Mouse (Mus musculus) hindbrain, embryonic 15.5 days (tissue): ENCODE results near the gene Ccdc194. TPM values are rescaled to one million over a fixed set of nuclear protein-coding genes. Genes with fewer than 3 reads are reported as not detected.
"Not testable (repeated sequence)": the region's sequence is repeated elsewhere in the genome, so short reads cannot be mapped to it uniquely, and the experiment has no call there.

Experiments used
- ATAC-seq: fragments of 200-750 bp; cut with Nextera tagmentation; 2 replicates; pipeline ENCODE4 v1.8.0; 2017; ENCODE audit warnings: low read depth, moderate number of reproducible peaks, moderate TSS enrichment; ENCODE audit not compliant: low FRiP score
- H3K27ac ChIP-seq: fragments of 300-500 bp; sonication (generic); replicated peaks from 2 replicates; pipeline ENCODE4 v1.5.1; 2015; ENCODE audit warnings: mild to moderate bottlenecking, inconsistent platforms
- H3K27me3 ChIP-seq: fragments of 300-500 bp; sonication (generic); 2 replicates; pipeline ENCODE4 v1.6.1; 2015; ENCODE audit warnings: control low read depth, inconsistent platforms
- H3K36me3 ChIP-seq: fragments of 300-500 bp; sonication (generic); 2 replicates; pipeline ENCODE4 v1.6.1; 2015; ENCODE audit warnings: control low read depth, inconsistent platforms
- H3K4me1 ChIP-seq: fragments of 300-500 bp; sonication (generic); replicated peaks from 2 replicates; pipeline ENCODE4 v1.6.1; 2015; ENCODE audit warnings: control low read depth, inconsistent platforms
- H3K4me2 ChIP-seq: fragments of 300-500 bp; sonication (generic); 2 replicates; pipeline ENCODE4 v1.6.1; 2015; ENCODE audit warnings: moderate library complexity, mild to moderate bottlenecking, inconsistent platforms
- H3K4me3 ChIP-seq: fragments of 300-500 bp; sonication (generic); 2 replicates; pipeline ENCODE4 v1.5.1; 2015; ENCODE audit warnings: mild to moderate bottlenecking, inconsistent platforms
- H3K9ac ChIP-seq: fragments of 300-500 bp; sonication (generic); 2 replicates; pipeline ENCODE4 v1.6.1; 2015; ENCODE audit warnings: inconsistent platforms
- H3K9me3 ChIP-seq: fragments of 300-500 bp; sonication (generic); 2 replicates; pipeline ENCODE4 v1.6.1; 2016; ENCODE audit warnings: control low read depth, inconsistent platforms
- WGBS: fragments of 180-500 bp; shearing (Covaris S2); methylation state at CpG from one replicate; pipeline ENCODE4 v1.1.7; 2015; 5-methylcytosine and 5-hydroxymethylcytosine counted together
- polyA plus RNA-seq: library from polyadenylated mRNA; unstranded; fragments of >200 nt; fragmentation: Nextera tagmentation; extraction: Ambion mirVana; gene quantifications from 2 replicates; pipeline ENCODE4 v1.2.1, GENCODE M21; 2015

Gene Ccdc194
- polyA plus RNA-seq, 1 experiment from 2014 or later: 0.41 TPM

DNA sequence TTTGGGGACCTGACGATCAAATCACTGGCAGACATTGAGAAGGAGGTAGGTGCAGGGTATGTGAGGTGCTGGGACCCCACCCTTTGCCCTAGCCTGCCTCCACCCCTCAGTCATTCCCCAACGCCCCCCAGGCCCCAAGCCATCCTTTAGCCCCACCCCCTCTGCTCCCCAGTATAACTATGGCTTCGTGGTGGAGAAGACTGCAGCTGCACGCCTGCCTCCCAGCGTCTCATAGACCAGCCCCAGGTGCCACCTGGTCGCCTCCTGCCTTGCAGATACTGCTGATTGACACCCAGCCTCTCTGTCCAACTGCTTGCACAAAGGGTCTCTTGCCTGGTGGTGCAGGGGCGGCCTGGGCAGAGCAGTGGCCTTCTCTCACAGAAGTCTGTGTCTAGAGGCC lies 22.1 kb upstream of the Ccdc194 start:
- Histone ChIP-seq H3K27ac (no peak overlapping the region), H3K9me3 (no peaks in the 10 kb centered on the region), H3K4me3 (no peak overlapping the region), H3K9ac (no peak overlapping the region), H3K4me1 (peaks cover 10% of the 10 kb centered on the region), H3K27me3 (no peaks in the 10 kb centered on the region), H3K4me2 (no peak overlapping the region), H3K36me3 (peaks cover 18% of the 10 kb centered on the region)
- no peak for ATAC-seq
- WGBS: 89% methylated on average over 7 of the region's 7 CpGs

DNA sequence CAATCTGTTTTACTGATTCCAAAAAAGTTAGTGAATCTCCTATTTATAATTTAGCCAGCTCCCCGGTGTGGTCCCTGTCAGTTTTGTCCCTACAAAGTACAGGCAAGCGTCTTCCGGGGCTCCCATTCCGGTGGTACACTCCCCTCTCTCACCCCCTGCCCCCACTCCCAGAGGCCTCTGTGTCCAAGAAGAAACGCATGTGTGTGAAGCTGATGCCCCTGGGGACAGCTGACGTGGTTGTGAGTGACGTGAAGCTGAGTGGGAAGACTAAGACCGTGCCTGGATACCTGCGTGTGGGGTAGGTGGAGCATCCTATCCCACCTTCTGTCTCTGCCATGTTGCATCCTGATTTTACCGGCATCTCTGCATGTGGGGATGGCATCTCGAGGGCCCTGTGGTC lies 19.5 kb upstream of the Ccdc194 start:
- H3K9ac ChIP-seq: no peak overlapping the region
- H3K27ac ChIP-seq: no peak overlapping the region
- no peaks in the 10 kb centered on the region for H3K9me3 ChIP-seq
- no peak overlapping the region for H3K4me2 ChIP-seq
- no peaks in the 10 kb centered on the region for H3K27me3 ChIP-seq
- 92% methylated on average over 11 of the region's 11 CpGs for WGBS
- peaks cover 10% of the 10 kb centered on the region for H3K4me1 ChIP-seq
- H3K36me3 ChIP-seq: peaks cover 18% of the 10 kb centered on the region
- H3K4me3 ChIP-seq: no peak overlapping the region
- ATAC-seq: no peak

DNA sequence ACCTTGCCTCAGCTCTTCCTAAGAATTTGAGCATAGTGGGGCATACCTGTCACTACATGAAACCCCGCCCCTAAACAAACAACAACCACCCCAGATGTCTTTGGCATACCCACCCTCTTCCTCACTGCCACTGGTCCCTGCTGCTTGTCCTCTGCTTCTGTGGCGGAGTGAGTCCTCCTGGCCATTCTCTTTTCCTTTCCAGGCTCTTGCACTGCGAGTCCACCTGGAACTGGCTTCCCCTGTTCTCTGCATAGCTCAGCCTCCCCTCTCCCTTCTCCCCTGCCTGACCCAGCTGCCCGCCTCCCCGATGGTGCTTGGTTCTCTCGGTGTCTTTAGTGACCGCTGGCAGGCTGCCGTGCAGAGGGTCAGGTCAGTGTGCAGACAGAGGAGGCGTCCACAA lies 18.2 kb upstream of the Ccdc194 start:
- Histone ChIP-seq H3K4me2 (peak overlapping the region; percentile 55), H3K36me3 (peaks cover 18% of the 10 kb centered on the region), H3K27me3 (no peaks in the 10 kb centered on the region), H3K4me1 (peaks cover 10% of the 10 kb centered on the region), H3K27ac (no peak overlapping the region), H3K9me3 (no peaks in the 10 kb centered on the region), H3K4me3 (peak overlapping the region; percentile 75), H3K9ac (peak overlapping the region; percentile 70; the same call in 1 of the 2 replicates)
- no peak for ATAC-seq
- WGBS: 86% methylated on average over 9 of the region's 9 CpGs

DNA sequence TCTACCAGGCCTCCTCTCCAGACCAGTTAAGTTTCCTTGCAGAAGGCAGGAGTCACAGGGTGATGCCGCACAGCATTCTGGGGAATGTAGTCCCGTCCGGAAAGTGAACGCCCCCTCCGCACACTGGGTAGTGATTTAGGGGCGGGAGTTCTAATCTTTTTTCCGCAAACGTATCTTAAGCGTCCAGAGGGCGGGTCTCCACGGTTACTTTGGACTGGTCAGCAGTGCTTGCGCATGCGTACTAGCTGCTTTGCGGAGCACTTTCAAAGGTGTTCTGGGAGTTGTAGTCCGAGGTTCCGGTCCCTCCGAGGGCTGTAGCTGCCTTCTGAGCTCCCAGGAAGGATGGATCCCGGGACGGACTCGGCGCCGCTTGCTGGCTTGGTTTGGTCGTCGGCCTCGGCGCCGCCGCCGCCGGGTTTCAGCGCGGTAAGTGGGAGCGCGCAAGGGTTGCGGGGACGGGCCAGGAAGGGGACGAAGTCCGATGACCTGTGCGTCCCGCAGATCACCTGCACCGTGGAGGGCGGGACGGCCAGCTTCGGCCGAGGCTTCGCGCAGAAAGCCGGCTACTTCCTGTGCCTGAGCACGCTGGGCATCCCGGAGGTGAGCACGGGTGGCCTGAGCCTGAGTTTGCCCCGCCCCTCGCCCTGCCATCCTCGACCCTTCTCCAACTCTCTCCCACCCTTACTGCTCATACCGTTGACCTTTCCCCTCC lies 17.3 kb upstream of the Ccdc194 start, which contains the start of gene Mvb12a:
Mvb12a (plus strand) TSS at position 291 of the 712 bp plus-strand sequence.
- peak; percentile 97 for ATAC-seq
- H3K27ac ChIP-seq: peak within 1 kb of the TSS; percentile 69
- peak within 1 kb of the TSS; percentile 70 for H3K9ac ChIP-seq
- peaks cover 14% of the 10 kb centered on the region for H3K36me3 ChIP-seq
- under 1% methylated on average over 55 of the region's 55 CpGs for WGBS
- H3K4me3 ChIP-seq: peak within 1 kb of the TSS; percentile 75
- H3K27me3 ChIP-seq: peaks cover 3% of the 10 kb centered on the region; the same call in 1 of the 2 replicates
- no peaks in the 10 kb centered on the region for H3K9me3 ChIP-seq
- H3K4me2 ChIP-seq: peak within 1 kb of the TSS; percentile 55
- H3K4me1 ChIP-seq: peaks cover 10% of the 10 kb centered on the region

DNA sequence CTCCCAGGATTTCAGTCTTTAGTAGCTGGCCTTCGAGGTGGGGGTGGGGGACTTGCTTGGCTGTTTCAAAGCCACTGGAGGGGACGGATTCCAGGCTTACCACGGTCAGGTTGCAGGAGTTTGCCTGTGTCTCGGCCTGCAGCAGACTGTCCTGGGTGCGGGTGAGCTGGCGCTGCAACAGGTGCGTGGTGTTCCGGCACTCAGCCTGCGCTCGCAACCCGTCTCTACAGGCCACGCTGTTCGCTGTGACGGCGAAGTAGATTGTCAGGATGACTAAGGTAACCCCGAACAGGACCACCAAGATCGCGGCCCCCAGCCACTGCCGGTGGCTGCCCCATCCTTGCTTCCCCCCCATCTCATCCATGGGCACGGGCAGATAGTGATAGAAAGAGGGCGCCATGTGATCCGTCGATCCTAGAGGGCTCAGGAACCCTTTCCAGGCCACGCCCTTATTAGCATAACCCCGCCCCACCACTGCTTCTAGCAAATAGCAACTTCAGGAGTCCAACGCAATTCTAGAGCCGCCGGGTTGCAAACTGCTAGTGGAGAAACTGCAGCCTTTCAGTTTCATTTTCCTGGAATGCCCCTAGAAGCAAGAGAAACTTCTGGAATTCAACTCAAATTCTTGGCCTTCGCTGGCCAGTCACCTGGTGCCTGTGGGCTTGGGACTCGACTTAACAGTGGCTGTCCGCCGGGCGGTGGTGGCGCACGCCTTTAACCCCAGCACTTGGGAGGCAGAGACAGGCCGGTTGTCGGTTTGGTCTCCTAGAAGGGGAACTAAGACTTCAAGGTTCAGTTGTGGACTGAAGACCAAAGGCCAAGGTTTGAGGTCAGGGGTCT lies 11.7 kb upstream of the Ccdc194 start, which contains the start of gene Bst2:
Bst2 (minus strand) TSS at position 429 of the 840 bp plus-strand sequence.
- WGBS: 4% methylated on average over 37 of the region's 37 CpGs
- no peak for ATAC-seq
- peak within 1 kb of the TSS; percentile 53 for H3K4me2 ChIP-seq
- no peaks in the 10 kb centered on the region for H3K9me3 ChIP-seq
- no peak within 1 kb of the TSS for H3K9ac ChIP-seq
- H3K4me1 ChIP-seq: peaks cover 8% of the 10 kb centered on the region
- no peak within 1 kb of the TSS for H3K27ac ChIP-seq
- peaks cover 18% of the 10 kb centered on the region for H3K27me3 ChIP-seq
- peak within 1 kb of the TSS; percentile 29 for H3K4me3 ChIP-seq
- no peaks in the 10 kb centered on the region for H3K36me3 ChIP-seq

DNA sequence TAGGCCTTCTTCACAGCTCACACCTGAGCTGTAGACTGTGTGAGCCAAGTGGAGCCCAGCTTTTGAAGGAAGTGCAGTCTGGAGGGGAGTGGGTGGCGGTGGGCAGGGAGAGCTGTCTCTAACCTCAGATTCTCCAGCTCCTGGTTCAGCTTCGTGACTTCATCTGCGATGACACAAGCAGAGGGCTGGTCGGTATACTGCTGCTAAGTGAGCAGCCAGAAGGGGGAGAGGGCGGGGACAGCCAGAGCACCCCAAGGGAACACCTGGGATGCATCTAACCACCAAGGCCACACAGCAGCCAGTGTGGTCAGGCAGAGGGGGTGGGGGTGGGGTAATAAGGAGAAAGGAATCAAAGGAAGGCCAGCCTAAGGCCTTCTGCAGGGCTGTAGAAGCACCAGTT lies 10.2 kb upstream of the Ccdc194 start:
- Histone ChIP-seq H3K4me3 (no peak overlapping the region), H3K4me2 (no peak overlapping the region), H3K4me1 (peaks cover 8% of the 10 kb centered on the region), H3K9me3 (no peaks in the 10 kb centered on the region), H3K27ac (no peak overlapping the region), H3K9ac (no peak overlapping the region), H3K36me3 (no peaks in the 10 kb centered on the region), H3K27me3 (peaks cover 18% of the 10 kb centered on the region)
- ATAC-seq: no peak; the same call in 1 of the 2 replicates
- WGBS: 62% methylated on average over 5 of the region's 5 CpGs

DNA sequence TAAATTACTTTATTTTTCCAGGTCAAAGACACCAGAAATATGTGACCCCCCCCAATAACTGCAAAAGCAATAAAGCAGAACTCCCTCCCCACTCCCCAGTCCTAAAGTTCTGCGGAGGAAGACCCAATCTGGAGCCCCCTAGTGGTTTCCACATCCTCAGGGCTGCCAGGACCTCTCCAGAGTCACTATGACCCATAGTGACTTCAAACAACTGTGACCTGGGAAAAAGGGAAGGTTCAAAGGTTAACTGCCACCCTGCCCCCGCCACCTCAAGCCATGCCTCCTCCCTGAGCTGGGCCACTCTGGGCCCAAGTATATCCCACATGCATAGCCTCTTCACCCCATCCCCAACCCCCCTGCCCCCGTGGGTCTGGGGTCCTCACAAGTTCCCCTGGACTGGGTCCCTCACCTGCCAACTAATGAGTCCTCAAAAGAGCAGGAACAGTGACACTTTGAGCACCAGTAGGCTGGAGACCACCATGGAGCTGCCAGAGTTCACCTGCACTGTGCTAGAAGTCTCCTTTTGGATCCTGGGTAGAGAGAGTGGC lies 8.8 kb upstream of the Ccdc194 start:
- Histone ChIP-seq H3K36me3 (no peaks in the 10 kb centered on the region), H3K4me3 (no peak overlapping the region), H3K9me3 (no peaks in the 10 kb centered on the region), H3K9ac (no peak overlapping the region), H3K27me3 (peaks cover 18% of the 10 kb centered on the region), H3K4me1 (peaks cover 8% of the 10 kb centered on the region), H3K27ac (no peak overlapping the region), H3K4me2 (no peak overlapping the region)
- WGBS: 41% methylated on average over 3 of the region's 3 CpGs
- ATAC-seq: 0 out of 2 replicates have a peak, but pooled peaks have one; percentile 20

DNA sequence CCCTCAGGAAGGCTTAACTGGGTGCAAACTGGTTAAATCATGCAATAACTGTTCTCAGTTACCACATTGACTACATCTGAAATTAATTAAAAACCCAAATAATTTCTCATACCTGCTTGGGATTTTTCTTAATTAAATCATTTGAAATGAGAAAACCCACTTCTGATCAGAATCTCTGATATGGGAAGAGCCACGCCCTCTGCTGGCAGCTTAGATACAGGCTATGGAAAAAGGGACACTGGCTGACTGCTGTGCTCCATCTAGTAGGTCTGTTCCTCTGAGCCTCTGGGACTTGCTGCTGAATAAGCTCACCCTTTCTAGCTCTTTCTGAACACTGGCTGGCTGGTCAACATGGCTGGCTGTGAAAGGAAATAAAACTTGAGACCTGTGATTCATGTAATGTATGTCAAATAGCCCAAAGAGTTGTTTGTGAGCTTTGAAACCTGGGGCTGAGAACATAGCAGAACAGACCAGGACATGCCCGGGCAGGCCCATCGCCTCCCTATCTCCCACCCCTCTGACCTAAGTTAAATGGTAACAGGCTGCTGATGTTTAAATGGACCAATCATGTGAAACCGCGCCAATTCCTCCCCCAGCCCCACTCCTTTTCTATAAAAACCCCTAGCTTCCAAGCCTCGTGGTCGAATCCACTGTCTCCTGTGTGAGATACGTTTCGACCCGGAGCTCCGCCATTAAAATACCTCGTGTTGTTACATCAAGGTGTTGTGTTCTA lies 5.4 kb upstream of the Ccdc194 start:
- not testable (repeated sequence) for H3K4me1 ChIP-seq, H3K9ac ChIP-seq, H3K4me2 ChIP-seq, H3K9me3 ChIP-seq, H3K4me3 ChIP-seq, H3K36me3 ChIP-seq, ATAC-seq, H3K27ac ChIP-seq
- 72% methylated on average over 7 of the region's 12 CpGs for WGBS
- H3K27me3 ChIP-seq: peaks cover 17% of the 10 kb centered on the region

DNA sequence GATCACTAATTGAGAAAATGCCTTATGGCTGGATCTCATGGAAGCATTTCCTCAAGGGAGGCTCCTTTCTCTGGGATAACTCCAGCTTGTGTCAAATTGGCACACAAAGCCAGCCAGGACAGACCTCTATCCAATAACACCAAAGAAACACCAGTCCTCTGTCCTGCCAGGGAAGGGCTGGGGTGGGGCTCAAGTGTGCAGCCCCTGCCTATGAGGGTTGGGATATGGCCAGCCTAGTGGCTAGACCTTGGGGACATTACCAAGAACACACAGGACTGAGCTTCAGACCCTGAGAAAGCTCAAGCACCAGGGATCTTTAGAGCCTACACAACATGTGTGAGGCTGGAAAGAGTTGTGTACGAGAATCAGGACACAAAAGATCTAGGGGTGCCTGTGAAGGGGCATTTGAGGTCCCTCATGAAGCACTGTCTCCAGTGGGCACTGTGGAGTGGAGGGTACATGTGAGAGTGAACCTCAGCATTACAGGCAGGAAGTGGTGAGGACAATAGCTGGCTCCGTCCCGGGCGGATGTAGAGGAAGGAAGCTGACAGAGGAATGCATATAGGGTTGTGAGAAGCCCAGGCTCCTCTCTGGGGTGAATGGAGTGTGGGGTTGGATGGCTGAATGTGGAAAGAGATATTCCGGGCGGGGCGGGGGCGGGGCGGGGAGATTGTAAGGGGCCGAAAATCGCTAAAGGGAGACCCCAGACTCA lies 3.0 kb upstream of the Ccdc194 start:
- peak overlapping the region; percentile 45; the same call in 1 of the 2 replicates for H3K27ac ChIP-seq
- 88% methylated on average over 11 of the region's 11 CpGs for WGBS

DNA sequence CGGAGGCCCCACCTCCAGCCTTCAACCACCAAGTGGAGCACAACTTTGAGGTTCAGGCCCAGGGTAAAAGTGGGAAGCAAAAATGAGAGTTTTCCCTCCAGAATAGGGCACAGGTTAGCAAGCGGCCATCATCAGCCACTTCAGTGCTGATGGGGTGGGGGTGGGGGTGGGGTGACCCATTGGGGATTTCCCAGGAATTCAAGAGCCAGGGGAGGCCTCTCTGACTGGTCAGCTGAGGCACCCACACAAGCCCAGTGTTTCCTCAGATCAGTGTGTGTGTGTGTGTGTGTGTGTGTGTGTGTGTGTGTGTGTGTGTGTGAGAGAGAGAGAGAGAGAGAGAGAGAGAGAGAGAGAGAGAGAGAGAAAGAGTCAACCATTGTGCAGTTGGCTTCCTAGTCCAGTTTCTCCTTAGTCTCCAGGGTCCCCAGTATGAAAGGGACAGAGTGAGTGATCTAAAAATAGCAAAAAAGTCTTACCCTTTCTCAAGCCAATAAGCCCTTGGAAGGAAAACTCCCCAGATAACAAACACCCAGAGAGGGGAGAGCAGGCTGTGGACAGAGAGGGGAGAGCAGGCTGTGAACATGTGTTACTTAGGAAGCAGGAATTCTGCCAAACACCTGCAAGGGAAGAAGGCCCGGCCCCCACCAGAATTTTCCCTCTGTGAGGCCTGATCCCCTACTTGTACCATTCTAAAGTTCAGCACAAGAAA lies 1.8 kb upstream of the Ccdc194 start:
- Histone ChIP-seq H3K4me3 (no peak overlapping the region), H3K9me3 (no peaks in the 10 kb centered on the region), H3K27ac (no peak overlapping the region), H3K9ac (no peak overlapping the region), H3K4me1 (peaks cover 6% of the 10 kb centered on the region), H3K27me3 (peaks cover 37% of the 10 kb centered on the region), H3K36me3 (no peaks in the 10 kb centered on the region), H3K4me2 (no peak overlapping the region)
- ATAC-seq: no peak
- WGBS: 43% methylated on average over 3 of the region's 3 CpGs

More for the DNA sequence above, 3.0 kb upstream of the Ccdc194 start:
- H3K36me3 ChIP-seq: no peaks in the 10 kb centered on the region
- H3K27me3 ChIP-seq: peaks cover 32% of the 10 kb centered on the region
- H3K4me2 ChIP-seq: no peak overlapping the region
- ATAC-seq: no peak
- no peak overlapping the region for H3K9ac ChIP-seq
- peaks cover 6% of the 10 kb centered on the region for H3K4me1 ChIP-seq
- H3K9me3 ChIP-seq: no peaks in the 10 kb centered on the region
- H3K4me3 ChIP-seq: no peak overlapping the region
